Mouse (Mus musculus) adipocyte (in vitro differentiated cells): ENCODE data around the gene Lrp8.

ENCODE experiments used
- DNase-seq: peaks from one replicate; pipeline ENCODE4 v3.0.0-alpha.2; 2016; ENCODE audit warnings: low spot score

Gene Lrp8

GRCm38 (mm10) chr4:107923145-107923802 lies 121.2 kb downstream of the Lrp8 start, which contains the start of gene Cpt2:
Gene Cpt2 (minus strand): TSS chr4:107923610.
- DNase-seq: peak; percentile 97

DNA sequence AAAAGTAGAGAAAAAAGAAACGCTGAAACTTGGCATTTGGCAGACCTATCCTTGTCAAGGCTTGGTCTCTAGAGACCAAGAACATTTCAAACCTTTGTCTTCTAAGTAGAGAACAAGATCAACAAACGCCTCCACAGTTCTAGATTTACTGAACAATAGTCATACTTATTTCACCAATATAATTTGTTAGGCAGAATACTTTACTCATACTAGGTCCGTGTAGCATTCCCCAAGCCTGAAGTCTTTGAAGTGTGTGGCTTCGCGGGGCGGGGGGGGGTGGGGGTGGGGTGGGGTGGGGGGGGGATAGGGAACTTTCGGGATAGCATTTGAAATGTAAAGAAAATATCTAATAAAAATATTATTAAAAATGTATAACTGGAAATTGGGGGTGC lies 121.7 kb downstream of the Lrp8 start:
- DNase-seq: no peak
